Mouse (Mus musculus): ENCODE results near the gene Rnf212b.

GRCm38 (mm10) chr14:54884022-54884712, 70.2 kb downstream of the Rnf212b start:
- TF ChIP-seq CTCF (IDR thresholded peaks at IDR 0.05; ENCODE audit: insufficient read depth, low read length) = no peak
- TF ChIP-seq POLR2A (IDR thresholded peaks at IDR 0.05; ENCODE audit: borderline replicate concordance, extremely low read depth, low read depth, low read length) = no peak

Measured in lung, adult 2 months (tissue).